Mouse (Mus musculus) ES-Bruce4 (cell line): Measurements from ENCODE around the gene Itga9. TPM values are rescaled to one million over a fixed set of nuclear protein-coding genes. Genes with fewer than 3 reads are reported as not detected.

Source experiments
- H3K27ac ChIP-seq: 2 replicates; pipeline ENCODE4 v1.5.1; 2012; ENCODE audit warnings: low read length, inconsistent platforms; ENCODE audit not compliant: insufficient read depth
- H3K27me3 ChIP-seq: 2 replicates; pipeline ENCODE4 v1.6.1; 2012; ENCODE audit warnings: mild to moderate bottlenecking, low read length, inconsistent platforms; ENCODE audit not compliant: control insufficient read depth, poor library complexity, insufficient read depth, severe bottlenecking
- H3K36me3 ChIP-seq: 2 replicates; pipeline ENCODE4 v1.6.1; 2012; ENCODE audit warnings: inconsistent platforms, mild to moderate bottlenecking, low read length, moderate library complexity; ENCODE audit not compliant: control insufficient read depth, poor library complexity, insufficient read depth, severe bottlenecking
- H3K4me1 ChIP-seq: one replicate; pipeline ENCODE4 v1.8.1; 2011; ENCODE audit warnings: low read length; ENCODE audit not compliant: control insufficient read depth, insufficient read depth
- H3K4me3 ChIP-seq: 2 replicates; pipeline ENCODE4 v1.5.1; 2011; ENCODE audit warnings: low read depth, mild to moderate bottlenecking, low read length
- H3K9ac ChIP-seq: 2 replicates; pipeline ENCODE4 v1.6.1; 2012; ENCODE audit warnings: low read depth, mild to moderate bottlenecking, inconsistent platforms; ENCODE audit not compliant: poor library complexity, severe bottlenecking
- H3K9me3 ChIP-seq: replicated peaks from 2 replicates; pipeline ENCODE4 v1.6.1; 2012; ENCODE audit warnings: mild to moderate bottlenecking, low read length, inconsistent platforms; ENCODE audit not compliant: control insufficient read depth, poor library complexity, insufficient read depth, severe bottlenecking
- CTCF ChIP-seq: IDR thresholded peaks from one replicate; pipeline ENCODE4 v1.8.1; 2011; ENCODE audit warnings: low read depth, low read length
- EP300 ChIP-seq: IDR thresholded peaks from 2 replicates; pipeline ENCODE4 v1.6.1; 2011; ENCODE audit warnings: low read depth, low read length; ENCODE audit not compliant: insufficient read depth
- POLR2A ChIP-seq: IDR thresholded peaks from one replicate; pipeline ENCODE4 v1.8.1; 2011; ENCODE audit warnings: low read length; ENCODE audit not compliant: insufficient read depth
- polyA plus RNA-seq: library from polyadenylated mRNA; stranded (reverse); fragments of >200 nt; gene quantifications from 2 replicates; pipeline ENCODE4 v1.2.4, GENCODE M21; 2011; ENCODE audit warnings: low read depth; ENCODE audit not compliant: missing spikeins, insufficient read depth, insufficient read length

Itga9 gene
- polyA plus RNA-seq, 1 experiment: 5.2 TPM

DNA sequence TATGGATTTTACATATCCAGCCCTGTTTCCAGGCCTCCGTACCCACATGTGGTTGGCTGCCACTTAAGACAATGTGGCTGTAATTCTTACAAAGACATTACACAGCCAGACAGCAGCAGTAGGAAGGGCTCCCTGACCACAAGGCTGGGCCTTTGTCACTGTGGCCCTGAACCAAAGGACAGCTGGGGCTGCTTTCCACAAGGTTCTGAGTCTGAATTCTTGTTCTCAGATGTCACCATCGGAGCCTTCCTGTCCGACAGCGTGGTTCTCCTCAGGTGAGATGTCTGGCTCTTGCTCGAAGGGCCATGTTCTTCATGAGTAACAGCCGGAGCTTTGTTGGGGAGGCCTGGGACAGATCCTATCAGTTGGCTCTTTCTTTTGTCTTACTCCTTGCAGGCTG, 75.0 kb downstream of the Itga9 start:
- Histone ChIP-seq H3K4me3 (no peak overlapping the region), H3K27me3 (no peaks in the 10 kb centered on the region), H3K9me3 (no peaks in the 10 kb centered on the region), H3K27ac (no peak overlapping the region), H3K36me3 (no peaks in the 10 kb centered on the region), H3K4me1 (no peaks in the 10 kb centered on the region), H3K9ac (no peak overlapping the region)
- no peak for TF ChIP-seq POLR2A
- no peak for TF ChIP-seq EP300
- TF ChIP-seq CTCF: no peak

DNA sequence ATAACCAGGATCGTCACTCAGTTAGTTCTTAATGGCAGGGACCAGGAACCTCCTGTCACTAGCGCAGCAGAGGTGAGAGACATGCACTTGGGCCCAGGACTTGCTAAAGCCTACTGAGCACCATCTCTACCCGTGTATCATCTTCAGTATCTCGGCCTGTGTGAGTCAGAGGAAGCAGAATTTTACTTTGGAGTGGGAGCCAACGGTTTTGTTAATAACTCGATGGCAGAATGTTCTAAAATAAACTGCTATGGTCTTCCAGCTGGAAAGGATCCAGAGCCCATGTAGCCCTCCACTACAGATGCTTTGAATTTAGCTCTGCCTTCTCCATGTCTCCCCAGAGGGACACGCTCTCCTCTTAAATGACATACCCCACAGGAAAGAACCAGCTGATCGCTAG, 75.7 kb downstream of the Itga9 start:
- Histone ChIP-seq H3K9ac (no peak overlapping the region), H3K27ac (no peak overlapping the region), H3K9me3 (no peaks in the 10 kb centered on the region), H3K4me3 (no peak overlapping the region), H3K36me3 (no peaks in the 10 kb centered on the region), H3K27me3 (no peaks in the 10 kb centered on the region), H3K4me1 (no peaks in the 10 kb centered on the region)
- TF ChIP-seq POLR2A: no peak

DNA sequence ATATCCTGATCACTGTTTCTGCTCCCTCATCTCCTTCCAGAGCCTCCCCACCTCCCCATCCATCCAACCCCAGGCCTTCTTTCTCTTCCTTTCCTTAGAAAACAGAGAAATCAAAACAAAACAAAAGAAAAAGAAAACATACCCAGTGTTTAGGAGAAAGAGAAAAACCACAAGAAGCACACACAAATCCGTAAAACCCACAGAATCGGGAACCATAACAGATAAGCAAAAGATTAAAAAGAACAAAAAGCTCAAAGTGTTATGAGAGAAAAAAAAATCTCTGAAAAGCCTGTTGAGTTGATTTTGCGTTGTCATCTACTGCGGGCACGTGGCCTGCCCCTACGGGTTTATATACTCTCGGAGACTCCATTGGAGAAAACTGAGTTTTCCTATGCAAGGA, 77.0 kb downstream of the Itga9 start:
- Histone ChIP-seq H3K27ac (no peak overlapping the region), H3K9ac (no peak overlapping the region), H3K4me1 (no peaks in the 10 kb centered on the region), H3K27me3 (no peaks in the 10 kb centered on the region), H3K36me3 (no peaks in the 10 kb centered on the region), H3K9me3 (no peaks in the 10 kb centered on the region), H3K4me3 (no peak overlapping the region)
- TF ChIP-seq POLR2A (no peak), CTCF (no peak), EP300 (no peak)

DNA sequence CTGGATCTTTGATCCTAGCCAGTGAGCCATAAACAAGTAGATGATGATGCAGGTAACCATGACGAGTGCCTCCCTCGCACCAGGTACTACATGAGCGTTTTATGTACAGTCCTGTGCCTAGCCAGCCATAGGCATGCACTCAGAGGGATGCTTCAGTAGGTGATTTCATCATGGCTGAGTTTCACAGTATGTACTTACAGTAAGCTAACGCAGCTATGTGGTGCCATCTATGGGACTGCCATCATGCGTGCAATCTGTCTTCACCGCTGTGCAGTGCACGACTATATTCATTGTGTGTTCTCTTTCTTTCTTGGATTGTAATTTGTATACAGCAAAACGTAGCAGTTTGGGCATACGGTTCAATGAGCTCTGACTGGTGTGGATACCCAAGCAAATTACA, 77.9 kb downstream of the Itga9 start:
- TF ChIP-seq POLR2A (no peak), EP300 (no peak), CTCF (no peak)
- H3K27ac ChIP-seq: no peak overlapping the region
- no peak overlapping the region for H3K4me3 ChIP-seq
- H3K9ac ChIP-seq: no peak overlapping the region
- no peaks in the 10 kb centered on the region for H3K9me3 ChIP-seq
- H3K4me1 ChIP-seq: no peaks in the 10 kb centered on the region
- no peaks in the 10 kb centered on the region for H3K36me3 ChIP-seq
- H3K27me3 ChIP-seq: no peaks in the 10 kb centered on the region

DNA sequence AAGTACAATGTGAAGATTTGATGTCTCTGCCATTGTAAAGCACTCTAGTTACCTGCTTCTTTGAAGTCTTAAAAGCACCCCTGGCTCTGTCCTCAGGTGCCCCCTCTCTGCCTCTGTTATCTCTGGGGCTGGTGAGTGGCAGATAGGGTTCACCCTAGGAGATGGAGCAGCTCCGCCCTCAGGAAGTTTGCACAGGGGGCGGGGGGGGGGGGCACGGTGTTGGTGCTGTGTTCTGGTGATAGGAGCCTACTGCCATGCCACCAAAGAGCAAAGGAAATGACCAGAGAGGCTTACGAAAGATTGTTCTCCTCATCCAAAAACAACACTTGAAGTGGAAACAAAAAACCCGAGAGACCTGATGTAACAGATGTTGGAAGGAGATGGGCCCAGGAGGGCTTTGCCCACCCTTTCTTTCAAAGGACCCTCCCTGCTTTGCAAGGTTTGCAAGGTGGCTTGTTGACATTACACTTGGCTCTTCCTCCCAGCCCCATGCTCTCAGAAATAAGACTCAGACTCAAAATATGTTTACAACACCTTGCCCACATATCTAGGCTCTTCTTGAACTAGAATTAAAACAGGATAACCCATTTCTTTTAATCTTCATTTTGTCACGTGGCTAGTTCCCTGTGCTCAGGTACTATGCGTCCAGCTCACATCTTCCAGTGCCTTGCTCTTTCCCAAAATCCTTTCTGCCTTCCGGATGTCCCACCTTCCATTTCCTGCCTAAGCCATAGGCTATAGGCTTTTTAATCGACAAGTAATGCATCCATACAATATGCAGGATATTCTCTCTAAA, 79.9 kb downstream of the Itga9 start:
- TF ChIP-seq POLR2A (no peak), CTCF (no peak), EP300 (no peak)
- Histone ChIP-seq H3K27me3 (no peaks in the 10 kb centered on the region), H3K4me3 (no peak overlapping the region), H3K4me1 (no peaks in the 10 kb centered on the region), H3K9ac (no peak overlapping the region), H3K36me3 (no peaks in the 10 kb centered on the region), H3K9me3 (no peaks in the 10 kb centered on the region), H3K27ac (no peak overlapping the region)

DNA sequence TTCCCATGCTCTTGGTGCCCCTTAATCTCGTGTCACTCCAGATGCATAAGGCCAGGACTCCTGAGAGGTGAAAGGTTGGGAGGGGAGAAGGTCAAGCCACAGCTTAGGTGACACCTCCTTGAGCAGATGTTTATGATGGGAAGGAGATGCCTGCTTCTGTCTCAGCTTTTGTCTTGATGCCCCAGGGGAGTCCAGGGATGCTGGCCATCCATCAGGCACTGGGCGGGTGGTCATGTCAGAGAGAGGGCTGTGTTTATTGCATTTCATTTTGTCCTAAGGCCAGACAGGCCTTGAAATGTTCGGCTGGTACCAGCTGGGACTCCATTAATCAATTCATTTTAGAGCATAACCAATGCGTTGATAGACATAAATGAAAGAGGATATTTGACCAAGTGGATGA, 81.8 kb downstream of the Itga9 start:
- H3K4me3 ChIP-seq: no peak overlapping the region
- no peaks in the 10 kb centered on the region for H3K27me3 ChIP-seq
- H3K4me1 ChIP-seq: no peaks in the 10 kb centered on the region
- no peak overlapping the region for H3K27ac ChIP-seq
- no peaks in the 10 kb centered on the region for H3K9me3 ChIP-seq
- H3K36me3 ChIP-seq: no peaks in the 10 kb centered on the region
- no peak for TF ChIP-seq EP300
- no peak for TF ChIP-seq CTCF
- no peak for TF ChIP-seq POLR2A
- H3K9ac ChIP-seq: no peak overlapping the region
